Mouse (Mus musculus) kidney, postnatal 0 days (tissue): ENCODE data around the gene Myo1d. TPM values are rescaled to one million over a fixed set of nuclear protein-coding genes. Genes with fewer than 3 reads are reported as not detected.

Source experiments
- ATAC-seq: fragments of 200-750 bp; cut with Nextera tagmentation; replicated peaks from 2 replicates; pipeline ENCODE4 v1.8.0; 2017; ENCODE audit warnings: low read depth, moderate number of reproducible peaks, moderate TSS enrichment, moderate library complexity; ENCODE audit not compliant: low FRiP score
- DNase-seq: peaks from one replicate; pipeline ENCODE4 v3.0.0-alpha.2; 2016; ENCODE audit warnings: low spot score
- H3K27ac ChIP-seq: fragments of 300-500 bp; sonication (generic); 2 replicates; pipeline ENCODE4 v1.5.1; 2014; ENCODE audit warnings: mild to moderate bottlenecking
- H3K27me3 ChIP-seq: fragments of 300-500 bp; sonication (generic); 2 replicates; pipeline ENCODE4 v1.6.1; 2014; ENCODE audit warnings: low read length, mixed read lengths; ENCODE audit not compliant: insufficient read depth
- H3K36me3 ChIP-seq: fragments of 300-500 bp; sonication (generic); 2 replicates; pipeline ENCODE4 v1.6.1; 2014; ENCODE audit warnings: low read length, mixed read lengths; ENCODE audit not compliant: insufficient read depth
- H3K4me1 ChIP-seq: fragments of 300-500 bp; sonication (generic); replicated peaks from 2 replicates; pipeline ENCODE4 v1.6.1; 2014; ENCODE audit warnings: antibody characterized with exemption, low read length, mixed read lengths; ENCODE audit not compliant: insufficient read depth
- H3K4me2 ChIP-seq: fragments of 300-500 bp; sonication (generic); 2 replicates; pipeline ENCODE4 v1.6.1; 2014; ENCODE audit warnings: mild to moderate bottlenecking, low read length, moderate library complexity, mixed read lengths
- H3K4me3 ChIP-seq: fragments of 300-500 bp; sonication (generic); replicated peaks from 2 replicates; pipeline ENCODE4 v1.5.1; 2014; ENCODE audit warnings: low read depth, low read length
- H3K9ac ChIP-seq: fragments of 300-500 bp; sonication (generic); 2 replicates; pipeline ENCODE4 v1.6.1; 2014; ENCODE audit warnings: low read depth, low read length
- H3K9me3 ChIP-seq: fragments of 300-500 bp; sonication (generic); replicated peaks from 2 replicates; pipeline ENCODE4 v1.6.1; 2016; ENCODE audit warnings: low read length, inconsistent platforms, mixed read lengths
- CTCF ChIP-seq: IDR thresholded peaks from 2 replicates; pipeline ENCODE4 v1.5.1; 2016; ENCODE audit warnings: antibody characterized with exemption, low read depth, mild to moderate bottlenecking, moderate library complexity
- WGBS: fragments of 180-500 bp; shearing (Covaris S2); extraction: QIAGEN DNeasy Blood & Tissue Kit; methylation state at CpG from one replicate; pipeline ENCODE4 v1.1.7; 2014; 5-methylcytosine and 5-hydroxymethylcytosine counted together
- polyA plus RNA-seq: library from polyadenylated mRNA; unstranded; fragments of >200 nt; fragmentation: Nextera tagmentation; extraction: Ambion mirVana; gene quantifications from 2 replicates; pipeline ENCODE4 v1.2.1, GENCODE M21; 2015

Myo1d gene
- polyA plus RNA-seq, 1 experiment from 2014 or later = 15.7 TPM

DNA sequence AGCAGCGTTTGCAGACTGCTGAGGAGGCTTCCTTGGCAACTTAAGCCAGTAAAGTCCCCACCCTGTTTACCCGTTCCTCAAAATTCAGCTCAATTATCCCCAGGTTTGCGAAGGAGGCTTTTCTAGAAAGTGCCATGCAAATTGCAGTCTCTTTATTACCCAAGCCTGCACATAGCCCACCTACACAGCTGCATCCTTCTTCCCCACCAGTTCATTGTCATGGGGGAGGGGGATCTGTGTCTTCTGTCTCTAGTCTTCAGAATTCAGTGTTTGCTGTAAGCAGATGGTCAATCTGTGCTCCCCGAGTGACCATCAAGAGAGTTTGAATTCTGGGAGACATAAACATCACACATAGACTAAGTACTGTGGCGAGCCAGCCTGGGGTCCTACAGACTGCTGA, 31.3 kb upstream of the Myo1d start:
- 0 out of 2 replicates have a peak overlapping the region, but pooled peaks have one; percentile 77 for H3K27ac ChIP-seq
- no peak for ATAC-seq

DNA sequence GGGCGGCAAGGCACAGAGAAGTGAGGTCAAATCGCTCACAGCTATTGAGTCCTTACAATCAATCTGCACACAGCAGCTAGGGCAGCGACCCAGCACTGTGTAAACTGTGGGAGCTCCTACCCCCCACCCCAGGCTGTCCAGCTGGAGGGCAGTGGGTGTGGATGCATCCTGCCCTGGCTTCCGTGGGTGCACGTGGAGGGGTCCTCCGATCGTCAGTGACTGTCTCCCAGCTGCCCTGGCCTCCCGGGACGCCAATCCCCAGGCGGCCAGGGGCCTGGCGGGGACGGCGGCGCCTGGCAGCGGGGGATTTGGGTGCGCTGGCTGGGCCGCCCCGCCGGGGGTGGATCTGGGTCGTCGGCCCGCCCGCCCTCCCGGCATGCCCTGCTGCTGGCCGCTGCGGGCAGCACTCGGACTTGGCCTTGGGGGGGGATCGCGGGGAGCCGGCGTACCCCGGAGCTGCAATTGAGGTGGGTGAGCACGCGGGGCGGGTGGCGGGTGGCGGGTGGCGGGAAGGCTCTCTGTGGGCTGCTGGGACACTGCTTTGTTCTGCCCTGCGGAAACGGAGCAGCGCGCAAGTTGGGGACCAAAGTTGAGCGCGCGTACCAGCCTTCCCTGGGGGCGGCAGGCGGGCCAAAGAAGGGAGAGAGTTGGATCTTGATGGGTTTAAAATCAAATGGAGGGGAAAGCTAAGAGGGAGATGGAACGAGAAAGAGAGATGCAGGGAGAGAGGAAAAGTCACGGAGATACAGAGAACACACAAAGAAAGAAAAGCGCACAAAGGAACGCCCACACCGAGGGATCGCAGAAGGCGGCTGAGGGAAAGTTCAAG, 30.4 kb upstream of the Myo1d start, which contains the start of gene Tmem98:
TSS of gene Tmem98 (plus strand) at position 183 of the 829 bp plus-strand sequence.
- Histone ChIP-seq H3K27ac (peak within 1 kb of the TSS; percentile 77), H3K4me2 (peak within 1 kb of the TSS; percentile 85), H3K9ac (peak within 1 kb of the TSS; percentile 83), H3K4me3 (peak within 1 kb of the TSS; percentile 63), H3K9me3 (no peaks in the 10 kb centered on the region), H3K36me3 (peaks cover 6% of the 10 kb centered on the region; the same call in 1 of the 2 replicates), H3K27me3 (no peaks in the 10 kb centered on the region), H3K4me1 (peaks cover 5% of the 10 kb centered on the region; the same call in 1 of the 2 replicates)
- DNase-seq (peak; percentile 68), ATAC-seq (peak; percentile 77)
- no peak for TF ChIP-seq CTCF
- under 1% methylated on average over 52 of the region's 54 CpGs for WGBS

More for the DNA sequence above, 31.3 kb upstream of the Myo1d start:
- H3K36me3 ChIP-seq = peaks cover 14% of the 10 kb centered on the region; the same call in 1 of the 2 replicates
- peak overlapping the region; percentile 63 for H3K4me3 ChIP-seq
- peak overlapping the region; percentile 85 for H3K4me2 ChIP-seq
- no peaks in the 10 kb centered on the region for H3K27me3 ChIP-seq
- no peaks in the 10 kb centered on the region for H3K9me3 ChIP-seq
- peaks cover 5% of the 10 kb centered on the region; the same call in 1 of the 2 replicates for H3K4me1 ChIP-seq
- TF ChIP-seq CTCF = no peak
- peak; percentile 38 for DNase-seq
- 18% methylated on average over 5 of the region's 5 CpGs for WGBS
- peak overlapping the region; percentile 83; the same call in 1 of the 2 replicates for H3K9ac ChIP-seq

DNA sequence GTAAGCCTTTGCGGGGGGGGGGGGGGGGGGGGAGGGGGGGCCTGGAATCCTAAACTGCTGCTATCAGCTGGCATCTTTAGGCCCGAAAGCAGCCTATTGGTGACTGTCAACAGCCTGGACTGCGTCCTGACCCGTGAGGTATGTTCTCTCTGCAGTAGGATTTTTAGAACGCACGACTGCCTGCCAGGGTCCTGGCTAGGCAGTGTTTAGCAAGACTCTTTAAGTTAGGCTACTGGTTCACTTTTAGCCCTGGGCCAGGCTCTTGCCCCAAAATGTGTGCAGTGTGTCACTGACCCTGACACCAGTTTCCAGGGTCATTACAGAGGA, 29.8 kb upstream of the Myo1d start:
- H3K27me3 ChIP-seq = no peaks in the 10 kb centered on the region
- H3K9me3 ChIP-seq = no peaks in the 10 kb centered on the region
- ATAC-seq (peak; percentile 44; the same call in 1 of the 2 replicates), DNase-seq (peak; percentile 37)
- WGBS = 29% methylated on average over 6 of the region's 6 CpGs
- H3K4me3 ChIP-seq = peak overlapping the region; percentile 63
- H3K4me2 ChIP-seq = peak overlapping the region; percentile 85
- peak overlapping the region; percentile 83 for H3K9ac ChIP-seq
- no peak for TF ChIP-seq CTCF
- peaks cover 5% of the 10 kb centered on the region; the same call in 1 of the 2 replicates for H3K4me1 ChIP-seq
- peaks cover 6% of the 10 kb centered on the region; the same call in 1 of the 2 replicates for H3K36me3 ChIP-seq
- H3K27ac ChIP-seq = peak overlapping the region; percentile 77

DNA sequence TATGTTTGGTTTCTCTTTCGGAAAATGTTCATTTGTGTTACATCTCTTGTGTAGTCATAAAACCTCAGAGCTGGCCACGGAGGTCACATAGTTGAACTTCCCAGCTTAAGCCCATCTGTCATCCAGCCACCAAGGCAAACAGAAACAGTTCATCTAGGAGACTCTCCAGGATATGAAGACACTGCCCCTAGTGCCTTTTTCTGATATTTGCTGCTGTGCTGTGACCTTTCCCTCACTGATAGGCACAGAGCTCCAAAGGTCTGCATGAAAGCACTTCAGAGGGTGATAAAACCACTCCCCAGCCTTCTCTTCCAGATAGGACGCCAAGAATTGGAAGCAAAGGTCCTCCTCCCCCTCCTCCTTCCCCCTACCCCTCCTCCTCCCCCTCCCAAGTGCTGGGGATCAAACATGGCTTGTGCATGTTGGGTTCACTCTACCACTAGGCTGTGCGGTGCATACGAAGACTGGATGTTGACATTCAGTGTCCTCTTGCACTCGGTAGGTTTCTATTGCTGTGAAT, 28.8 kb upstream of the Myo1d start:
- peak; percentile 54 for TF ChIP-seq CTCF
- DNase-seq (peak; percentile 83), ATAC-seq (no peak)
- WGBS = 56% methylated on average over 6 of the region's 6 CpGs
- Histone ChIP-seq H3K4me3 (no peak overlapping the region), H3K4me1 (peaks cover 5% of the 10 kb centered on the region; the same call in 1 of the 2 replicates), H3K27me3 (no peaks in the 10 kb centered on the region), H3K4me2 (no peak overlapping the region), H3K27ac (no peak overlapping the region), H3K36me3 (peaks cover 2% of the 10 kb centered on the region; the same call in 1 of the 2 replicates), H3K9ac (no peak overlapping the region), H3K9me3 (no peaks in the 10 kb centered on the region)

DNA sequence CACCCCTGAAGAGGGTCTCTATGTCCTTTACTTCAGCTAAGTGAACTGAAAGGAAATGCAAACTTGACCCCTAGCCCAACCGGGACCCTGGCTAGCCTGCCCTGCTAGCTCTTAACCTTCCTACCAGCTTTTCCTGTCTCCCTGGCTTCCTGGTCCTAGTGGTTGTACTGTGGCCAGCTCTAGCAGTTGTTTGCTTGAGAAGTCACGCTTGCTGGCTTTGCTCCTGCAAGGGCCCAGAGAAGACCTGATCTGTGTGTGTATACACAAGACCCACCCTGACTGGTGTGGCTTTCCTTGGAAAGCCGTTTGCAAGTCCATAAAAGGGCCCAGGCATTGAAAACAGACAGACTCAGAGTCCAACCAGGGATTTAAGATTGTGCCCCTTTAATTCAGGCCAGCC, 22.9 kb upstream of the Myo1d start:
- no peak overlapping the region for H3K9ac ChIP-seq
- ATAC-seq (no peak), DNase-seq (peak; percentile 19)
- H3K9me3 ChIP-seq = no peaks in the 10 kb centered on the region
- TF ChIP-seq CTCF = no peak
- H3K27ac ChIP-seq = peak overlapping the region; percentile 42; the same call in 1 of the 2 replicates
- no peak overlapping the region for H3K4me3 ChIP-seq
- H3K36me3 ChIP-seq = no peaks in the 10 kb centered on the region
- H3K27me3 ChIP-seq = no peaks in the 10 kb centered on the region
- no peak overlapping the region for H3K4me2 ChIP-seq
- no peaks in the 10 kb centered on the region for H3K4me1 ChIP-seq
- WGBS = 16% methylated on average over 3 of the region's 3 CpGs

DNA sequence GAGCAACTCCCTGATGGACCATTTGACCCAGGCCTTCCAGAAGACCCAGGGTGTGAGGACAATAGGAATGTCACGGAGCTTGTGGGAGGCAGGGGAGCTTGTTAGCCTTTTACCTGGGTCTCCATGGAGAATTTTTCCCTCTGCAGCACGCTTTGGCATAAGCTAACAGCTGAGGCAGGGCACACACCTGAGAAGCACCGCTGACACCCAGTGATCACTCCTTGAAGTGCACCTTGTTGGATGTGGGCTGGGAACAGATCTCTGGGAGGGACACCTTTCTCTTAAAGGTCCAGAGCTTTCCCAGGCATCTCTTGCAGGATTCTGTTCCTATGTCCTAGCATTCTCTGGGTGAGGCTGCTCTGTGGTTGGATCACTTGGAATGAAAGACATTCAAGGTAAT, 20.2 kb upstream of the Myo1d start:
- 33% methylated on average over 3 of the region's 3 CpGs for WGBS
- H3K9ac ChIP-seq = no peak overlapping the region
- H3K27ac ChIP-seq = no peak overlapping the region
- no peaks in the 10 kb centered on the region for H3K36me3 ChIP-seq
- peak; percentile 16 for DNase-seq
- no peaks in the 10 kb centered on the region for H3K9me3 ChIP-seq
- no peaks in the 10 kb centered on the region for H3K27me3 ChIP-seq
- peak; percentile 69 for TF ChIP-seq CTCF
- H3K4me2 ChIP-seq = no peak overlapping the region
- no peak for ATAC-seq
- H3K4me1 ChIP-seq = no peaks in the 10 kb centered on the region
- no peak overlapping the region for H3K4me3 ChIP-seq
